Mouse (Mus musculus): ENCODE results near the gene Bcas1. TPM values are rescaled to one million over a fixed set of nuclear protein-coding genes. Genes with fewer than 3 reads are reported as not detected.

The Bcas1 gene
- 0.17 and 0.32 TPM in 2 replicates for polyA plus RNA-seq (2015; fragmentation: Nextera tagmentation; extraction: Ambion mirVana)

DNA sequence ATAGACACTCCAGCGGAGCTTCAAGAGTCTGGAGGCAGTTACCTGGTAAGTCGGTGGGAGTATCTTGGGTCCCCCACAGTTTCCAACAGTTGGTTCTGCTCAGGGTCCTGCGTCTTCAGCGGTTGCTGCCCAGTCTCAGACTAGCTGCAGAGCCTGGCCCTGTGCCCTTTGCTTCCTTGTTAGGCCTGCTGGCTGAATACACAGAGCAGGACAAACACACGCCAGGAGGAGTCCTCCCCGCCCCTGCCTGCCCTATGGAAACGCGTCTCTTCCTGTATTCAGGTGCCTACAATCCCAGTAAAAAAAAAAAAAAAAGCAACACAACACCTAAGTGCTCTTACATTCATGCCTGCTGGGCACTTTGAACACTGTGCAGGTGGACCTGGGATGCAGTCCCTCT is at the start of gene Bcas1:
TSS of gene Bcas1 (minus strand) at position 142 of the 400 bp plus-strand sequence.

Other genes starting within 250 kb of the Bcas1 start
- 44.8 and 48.2 TPM in 2 replicates for gene Pfdn4, start 68.6 kb upstream of the Bcas1 start, polyA plus RNA-seq (2015; fragmentation: Nextera tagmentation; extraction: Ambion mirVana)
- gene Cyp24a1, start 69.3 kb upstream of the Bcas1 start, polyA plus RNA-seq (2015; fragmentation: Nextera tagmentation; extraction: Ambion mirVana): not detected in 2 replicates
- gene 4930470P17Rik, start 174.2 kb upstream of the Bcas1 start, polyA plus RNA-seq (2015; fragmentation: Nextera tagmentation; extraction: Ambion mirVana): not detected in 2 replicates